ENCODE assay signal across 21 mouse cellular contexts in genomic region chr19:4583856-4584255, GRCm38 (mm10). TPM values are rescaled to one million over a fixed set of nuclear protein-coding genes. Genes with fewer than 3 reads are reported as not detected.
DNase-seq lines count a peak whose midpoint lies in the region; ATAC-seq and TF ChIP-seq lines count a peak whose summit lies in the region.
"Had no signal": no experiment of that assay in that cellular context is flagged by ENCODE, and none has a peak within 500 bp of the region (broad histone marks: within the 10 kb centered on the region; RNA-seq: fewer than 3 reads in every experiment).

No protein-coding gene starts in this region.

- H3K9me3 ChIP-seq in forebrain, embryonic 14.5 days (replicated peaks; ENCODE audit: control insufficient read depth, low read length), result no peaks in the 10 kb centered on the region
- H3K9me3 ChIP-seq in forebrain, postnatal 0 days (ENCODE audit: low read length), result no peaks in the 10 kb centered on the region
- H3K9me3 ChIP-seq: forebrain, embryonic 10.5 days; forebrain, embryonic 13.5 days; hindbrain, embryonic 12.5 days had no signal

- no peaks in the 10 kb centered on the region for H3K36me3 ChIP-seq in forebrain, embryonic 14.5 days (ENCODE audit: control insufficient read depth, insufficient read depth, low read length)
- H3K36me3 ChIP-seq in forebrain, postnatal 0 days (ENCODE audit: insufficient read depth), result no peaks in the 10 kb centered on the region
- H3K36me3 ChIP-seq: forebrain, embryonic 10.5 days; hindbrain, embryonic 12.5 days had no signal

- no peaks in the 10 kb centered on the region for H3K4me1 ChIP-seq in forebrain, embryonic 14.5 days (ENCODE audit: control insufficient read depth, insufficient read depth, low read length)
- no peaks in the 10 kb centered on the region for H3K4me1 ChIP-seq in forebrain, postnatal 0 days (ENCODE audit: insufficient read depth)
- H3K4me1 ChIP-seq: forebrain, embryonic 10.5 days; forebrain, embryonic 13.5 days; hindbrain, embryonic 12.5 days had no signal

- WGBS in forebrain, embryonic 14.5 days, result 77% methylated on average over 2 of the region's 2 CpGs
- WGBS in forebrain, postnatal 0 days, result 56% methylated on average over 2 of the region's 2 CpGs

- intact Hi-C loops in left cerebral cortex, postnatal 14 days (cut with DNase I), result no loop called here

- H3K4me2 ChIP-seq in forebrain, embryonic 14.5 days (ENCODE audit: low read length), result no peak overlapping the region
- no peak overlapping the region for H3K4me2 ChIP-seq in forebrain, postnatal 0 days (ENCODE audit: low read depth)
- H3K4me2 ChIP-seq: forebrain, embryonic 13.5 days; heart, embryonic 11.5 days; hindbrain, embryonic 12.5 days had no signal

- no peak for ATAC-seq in forebrain, embryonic 14.5 days
- ATAC-seq in forebrain, postnatal 0 days, result no peak
- ATAC-seq: CD4-positive, CD25-positive, alpha-beta regulatory T cell, adult 4 months; forebrain, embryonic 13.5 days; hindbrain, embryonic 16.5 days; inflammation-experienced regulatory T-cells, adult 6 months; intestine, embryonic 16.5 days had no signal

- H3K9ac ChIP-seq in forebrain, embryonic 14.5 days (ENCODE audit: low read length), result no peak overlapping the region; the same call in 1 of the 2 replicates
- H3K9ac ChIP-seq in forebrain, postnatal 0 days, result no peak overlapping the region
- H3K9ac ChIP-seq: forebrain, embryonic 13.5 days; hindbrain, embryonic 12.5 days had no signal

- DNase-seq in forebrain, embryonic 14.5 days (ENCODE audit: low spot score), result peak; percentile 37
- no peak for DNase-seq in forebrain, postnatal 0 days
- peak; percentile 30 to 33 for DNase-seq in left cerebral cortex, postnatal 14 days (ENCODE audit: low spot score in 2 of 2)
- DNase-seq in left cerebral cortex, adult 8-10 months (ENCODE audit: low spot score in 2 of 2), result no peak
- DNase-seq in right cerebral cortex, adult 2 months (ENCODE audit: low spot score in 2 of 2), result peak; percentile 20 to 26
- DNase-seq in right cerebral cortex, adult 18-20 months, result no peak
- no peak for DNase-seq in layer of hippocampus, adult 18-20 months (ENCODE audit: low spot score in 2 of 2)
- DNase-seq: adrenal gland, adult 2 months; adrenal gland, postnatal 14 days; cerebellum, adult 18-20 months; cerebellum, adult 9-10 months; gastrocnemius, postnatal 14 days; heart, adult 11 months had no signal

- no peak for TF ChIP-seq CTCF in forebrain, postnatal 0 days (IDR thresholded peaks at IDR 0.05; ENCODE audit: low read depth)

- H3K27me3 ChIP-seq in forebrain, embryonic 14.5 days (replicated peaks; ENCODE audit: control insufficient read depth, insufficient read depth, low read length), result no peaks in the 10 kb centered on the region
- no peaks in the 10 kb centered on the region for H3K27me3 ChIP-seq in forebrain, postnatal 0 days (ENCODE audit: insufficient read depth, low read length)
- H3K27me3 ChIP-seq: forebrain, embryonic 13.5 days; hindbrain, embryonic 12.5 days had no signal

- H3K4me3 ChIP-seq in forebrain, embryonic 14.5 days (ENCODE audit: low read depth, low read length), result no peak overlapping the region
- H3K4me3 ChIP-seq in forebrain, postnatal 0 days (ENCODE audit: low read depth, low read length), result no peak overlapping the region
- H3K4me3 ChIP-seq: forebrain, embryonic 10.5 days; forebrain, embryonic 13.5 days; hindbrain, embryonic 12.5 days had no signal

- H3K27ac ChIP-seq in forebrain, embryonic 14.5 days (ENCODE audit: low read depth, low read length), result no peak overlapping the region
- H3K27ac ChIP-seq in forebrain, postnatal 0 days (ENCODE audit: low read depth, low read length), result no peak overlapping the region
- H3K27ac ChIP-seq: forebrain, embryonic 10.5 days; forebrain, embryonic 13.5 days; hindbrain, embryonic 12.5 days had no signal

RNA-seq across cellular contexts. Expression of gene Lrfn4, which starts 31.6 kb away (rescaled TPM):
- 12.2 and 12.6 TPM in 2 replicates for polyA plus RNA-seq in forebrain, embryonic 14.5 days (2014; fragmentation: Nextera tagmentation; extraction: Ambion mirVana)
- total RNA-seq in forebrain, postnatal 0 days (2014; rRNA removed), result 112 and 127 TPM in 2 replicates
- 17.1 and 17.2 TPM in 2 replicates for polyA plus RNA-seq in forebrain, postnatal 0 days (2015; fragmentation: Nextera tagmentation; extraction: Ambion mirVana)
- total RNA-seq in left cerebral cortex, postnatal 14 days (2021), result 10 to 100 TPM; 59.2 to 66.1 TPM
- total RNA-seq in left cerebral cortex, adult 8-10 months (2022), result 10 to 100 TPM; 35.4 to 42.1 (median 39.5) TPM
- total RNA-seq in layer of hippocampus, adult 18-20 months (2021), result 10 to 100 TPM; 35.2 to 35.6 TPM
- polyA plus RNA-seq: CD4-positive, CD25-positive, alpha-beta regulatory T cell, adult 4 months had no signal

RNA-seq across cellular contexts. Expression of gene Rce1, which starts 41.6 kb away (rescaled TPM):
- 57.1 and 57.5 TPM in 2 replicates for polyA plus RNA-seq in forebrain, embryonic 14.5 days (2014; fragmentation: Nextera tagmentation; extraction: Ambion mirVana)
- total RNA-seq in forebrain, postnatal 0 days (2014; rRNA removed), result 51.9 and 65.1 TPM in 2 replicates
- 47.5 and 52.4 TPM in 2 replicates for polyA plus RNA-seq in forebrain, postnatal 0 days (2015; fragmentation: Nextera tagmentation; extraction: Ambion mirVana)
- 10 to 100 TPM; 20.4 to 20.6 TPM for total RNA-seq in left cerebral cortex, postnatal 14 days (2021)
- total RNA-seq in left cerebral cortex, adult 8-10 months (2022), result 10 to 100 TPM; 24.8 to 27.5 (median 25.1) TPM
- 10 to 100 TPM; 23.1 to 28.3 TPM for total RNA-seq in layer of hippocampus, adult 18-20 months (2021)

Comparison
In these comparisons a context has a peak if more than half of its experiments do, and no peak if none do; other contexts are left out.
1. DNase-seq: peak in forebrain, embryonic 14.5 days (single experiment), left cerebral cortex, postnatal 14 days (2 of 2) and right cerebral cortex, adult 2 months (2 of 2); none in forebrain, postnatal 0 days (single experiment), left cerebral cortex, adult 8-10 months (0 of 2), right cerebral cortex, adult 18-20 months (single experiment) and layer of hippocampus, adult 18-20 months (0 of 2).